Mouse (Mus musculus) liver, postnatal 0 days (tissue): ENCODE data around the gene Psmb7.

Source experiments
- CTCF ChIP-seq: sonication (generic); IDR thresholded peaks from 2 replicates; pipeline ENCODE4 v1.5.1; 2016; ENCODE audit warnings: antibody characterized with exemption, low read depth
- EP300 ChIP-seq: IDR thresholded peaks from 2 replicates; pipeline ENCODE4 v1.6.1; 2016; ENCODE audit warnings: antibody characterized with exemption, low read depth, mild to moderate bottlenecking

- TF ChIP-seq EP300 (no peak), CTCF (peak; percentile 59)
Measured at GRCm38 (mm10) chr2:38661398-38661797, 17.5 kb upstream of the Psmb7 start.
